Mouse (Mus musculus) midbrain, embryonic 13.5 days (tissue): ENCODE measurements around the gene Dgkg. TPM values are rescaled to one million over a fixed set of nuclear protein-coding genes. Genes with fewer than 3 reads are reported as not detected.

Experiments
- microRNA-seq: library from miRNA; unstranded; fragments of <30 nt; microRNA quantifications from one replicate; pipeline ENCODE4, GENCODE M21; 2016
- polyA plus RNA-seq: library from polyadenylated mRNA; unstranded; fragments of >200 nt; fragmentation: Nextera tagmentation; extraction: Ambion mirVana; gene quantifications from 2 replicates; pipeline ENCODE4 v1.2.1, GENCODE M21; 2015

The Dgkg gene
- polyA plus RNA-seq, 1 experiment from 2014 or later = 0.46 TPM

Small RNA genes within 50 kb of the gene (microRNA-seq; reads per million reads assigned to microRNA genes)
- gene Mir6362 = not detected
- not detected for gene Mir8095

Other genes starting within 250 kb of the Dgkg start
- 9.5 and 9.9 TPM in 2 replicates for gene Etv5, start 217.5 kb downstream of the Dgkg start, polyA plus RNA-seq
- not detected in 2 replicates for gene Crygs, start 154.4 kb upstream of the Dgkg start, polyA plus RNA-seq
- 26.3 and 27.7 TPM in 2 replicates for gene Tbccd1, start 200.4 kb upstream of the Dgkg start, polyA plus RNA-seq
- 87.0 and 99.6 TPM in 2 replicates for gene Dnajb11, start 200.6 kb upstream of the Dgkg start, polyA plus RNA-seq
- 0.24 TPM in 1 of 2 replicates, not detected in the other for gene Ahsg, start 234.1 kb upstream of the Dgkg start, polyA plus RNA-seq